Mouse (Mus musculus): ENCODE measurements around the gene Zp3.

DNA sequence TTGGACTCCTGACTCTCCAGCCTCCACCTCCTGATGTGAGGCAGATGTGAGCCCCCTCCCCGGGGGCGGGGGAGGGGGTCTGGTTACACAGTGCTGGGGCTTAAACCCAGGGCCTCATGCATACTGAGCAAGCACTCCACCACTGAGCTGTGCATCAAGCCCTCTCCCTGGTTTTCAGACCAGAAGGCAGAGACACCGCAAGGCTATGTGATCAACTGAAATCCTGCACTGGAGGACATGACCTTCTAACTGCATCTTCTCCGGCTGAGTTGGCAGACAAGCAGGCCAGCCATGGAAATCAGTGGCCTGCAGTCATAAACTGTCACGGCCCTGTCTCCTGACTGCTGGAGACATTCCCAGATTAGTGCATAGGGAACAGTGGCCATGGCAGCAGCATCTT lies 39.3 kb upstream of the Zp3 start:
- no peak for TF ChIP-seq SRF (IDR thresholded peaks at IDR 0.05; ENCODE audit: control insufficient read depth, insufficient read length, low read depth)
- TF ChIP-seq MYOD1 (IDR thresholded peaks at IDR 0.05; ENCODE audit: control insufficient read depth in 1 of 3, insufficient read length in 2 of 3, low read depth in 2 of 3) = no peak
- TF ChIP-seq POLR2A (IDR thresholded peaks at IDR 0.05; ENCODE audit: insufficient read length, low read depth) = no peak
